In the genomic region with DNA sequence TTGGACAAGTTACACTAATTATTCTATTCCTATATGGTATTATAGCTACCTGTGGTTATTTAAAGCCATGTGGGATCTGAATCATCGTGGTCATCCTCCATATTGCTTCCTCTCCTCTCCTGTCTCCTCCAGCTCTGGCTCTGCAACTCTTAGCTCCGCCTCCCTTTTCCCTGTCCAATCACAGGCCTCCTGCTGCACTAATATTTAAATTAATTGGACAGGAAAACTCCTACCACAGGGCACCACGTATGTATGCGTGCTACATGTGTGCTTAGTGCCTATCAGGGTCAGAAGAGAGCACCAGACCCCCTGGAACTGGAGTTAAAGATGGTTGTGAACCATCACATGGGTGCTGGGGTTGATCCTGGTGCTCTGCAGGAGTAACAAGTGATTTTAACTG, we compare ENCODE assay signal across 17 mouse cellular contexts.
"Had no signal": no experiment of that assay in that cellular context is flagged by ENCODE, and none has a peak within 500 bp of the region (broad histone marks: within the 10 kb centered on the region; RNA-seq: fewer than 3 reads in every experiment).

No protein-coding gene starts in this region.

- H3K9me3 ChIP-seq: lung, embryonic 15.5 days; midbrain, embryonic 15.5 days; stomach, embryonic 15.5 days had no signal

- H3K4me2 ChIP-seq: lung, embryonic 15.5 days; midbrain, embryonic 11.5 days; midbrain, embryonic 13.5 days; midbrain, embryonic 15.5 days; neural tube, embryonic 12.5 days; stomach, embryonic 15.5 days had no signal

- H3K27ac ChIP-seq: lung, embryonic 15.5 days; macrophage; midbrain, embryonic 13.5 days; midbrain, embryonic 15.5 days; neural tube, embryonic 12.5 days; stomach, embryonic 15.5 days; stomach, postnatal 0 days had no signal

- DNase-seq: lung, adult 2 months; lung, postnatal 14 days; lung, postnatal 36 days; right cerebral cortex, postnatal 14 days; thymus, adult 2 months; thymus, postnatal 25 days; thymus, postnatal 4 days had no signal

- H3K27me3 ChIP-seq: lung, embryonic 15.5 days; midbrain, embryonic 13.5 days; midbrain, embryonic 15.5 days; neural tube, embryonic 12.5 days; stomach, embryonic 15.5 days had no signal

- H3K4me1 ChIP-seq: lung, embryonic 15.5 days; megakaryocyte, embryonic 14.5 days; midbrain, embryonic 13.5 days; midbrain, embryonic 15.5 days; neural tube, embryonic 12.5 days; stomach, embryonic 15.5 days had no signal

- H3K4me3 ChIP-seq: lung, embryonic 15.5 days; megakaryocyte, embryonic 14.5 days; midbrain, embryonic 13.5 days; midbrain, embryonic 15.5 days; neural tube, embryonic 12.5 days; stomach, embryonic 15.5 days had no signal

- ATAC-seq: lung, postnatal 0 days; midbrain, embryonic 13.5 days; midbrain, embryonic 15.5 days had no signal

- H3K9ac ChIP-seq: lung, embryonic 15.5 days; midbrain, embryonic 13.5 days; midbrain, embryonic 15.5 days; neural tube, embryonic 12.5 days; stomach, embryonic 15.5 days had no signal
